Mouse (Mus musculus) liver, adult 2 months (tissue): Measurements from ENCODE around the gene A630001G21Rik.

Experiments
- CTCF ChIP-seq: fragments of 200-500 bp; IDR thresholded peaks from 2 replicates; pipeline ENCODE4 v1.5.1; 2011; ENCODE audit warnings: low read depth, low read length, control low read depth
- POLR2A ChIP-seq: fragments of 200-500 bp; IDR thresholded peaks from 2 replicates; pipeline ENCODE4 v1.6.1; 2011; ENCODE audit warnings: low read length, control low read depth; ENCODE audit not compliant: insufficient read depth; ENCODE audit errors: extremely low read depth

- TF ChIP-seq CTCF (no peak), POLR2A (no peak)
Measured at GRCm38 (mm10) chr1:85810787-85811186, 32.3 kb upstream of the A630001G21Rik start.
